Mouse (Mus musculus) spleen, adult 2 months (tissue): Measurements from ENCODE around the gene Mthfs.

Source experiments
- CTCF ChIP-seq: fragments of 200-500 bp; IDR thresholded peaks from 2 replicates; pipeline ENCODE4 v1.5.1; 2011; ENCODE audit warnings: mild to moderate bottlenecking, inconsistent platforms; ENCODE audit not compliant: insufficient read depth, insufficient read length, insufficient replicate concordance; ENCODE audit errors: extremely low read depth
- POLR2A ChIP-seq: fragments of 200-500 bp; IDR thresholded peaks from 2 replicates; pipeline ENCODE4 v1.6.1; 2011; ENCODE audit warnings: low read depth, low read length, inconsistent platforms

GRCm38 (mm10) chr9:89273766-89274165 is 63.3 kb downstream of the Mthfs start:
- TF ChIP-seq CTCF (no peak), POLR2A (no peak)
